Mouse (Mus musculus) midbrain, embryonic 16.5 days (tissue): ENCODE data around the gene Erich3. TPM values are rescaled to one million over a fixed set of nuclear protein-coding genes. Genes with fewer than 3 reads are reported as not detected.

Source experiments
- ATAC-seq: fragments of 200-750 bp; cut with Nextera tagmentation; 2 replicates; pipeline ENCODE4 v1.8.0; 2017; ENCODE audit warnings: moderate TSS enrichment
- H3K27ac ChIP-seq: fragments of 300-500 bp; sonication (generic); 2 replicates; pipeline ENCODE4 v1.5.1; 2014; ENCODE audit warnings: mild to moderate bottlenecking, low read length, mixed read lengths
- H3K27me3 ChIP-seq: fragments of 300-500 bp; sonication (generic); 2 replicates; pipeline ENCODE4 v1.6.1; 2014; ENCODE audit warnings: low read depth, low read length, mixed read lengths; ENCODE audit not compliant: control insufficient read depth, insufficient read depth
- H3K36me3 ChIP-seq: fragments of 300-500 bp; sonication (generic); 2 replicates; pipeline ENCODE4 v1.6.1; 2014; ENCODE audit warnings: mild to moderate bottlenecking, low read length, moderate library complexity, mixed read lengths; ENCODE audit not compliant: control insufficient read depth, insufficient read depth
- H3K4me1 ChIP-seq: fragments of 300-500 bp; sonication (generic); 2 replicates; pipeline ENCODE4 v1.6.1; 2014; ENCODE audit warnings: mild to moderate bottlenecking, low read length, mixed read lengths; ENCODE audit not compliant: control insufficient read depth, insufficient read depth
- H3K4me2 ChIP-seq: fragments of 300-500 bp; sonication (generic); 2 replicates; pipeline ENCODE4 v1.6.1; 2014; ENCODE audit warnings: mild to moderate bottlenecking, low read length, mixed read lengths
- H3K4me3 ChIP-seq: fragments of 300-500 bp; sonication (generic); 2 replicates; pipeline ENCODE4 v1.5.1; 2014; ENCODE audit warnings: low read depth, mild to moderate bottlenecking, low read length, moderate library complexity, mixed read lengths
- H3K9ac ChIP-seq: fragments of 300-500 bp; sonication (generic); 2 replicates; pipeline ENCODE4 v1.6.1; 2014; ENCODE audit warnings: low read depth, low read length, mixed read lengths
- H3K9me3 ChIP-seq: fragments of 300-500 bp; sonication (generic); replicated peaks from 2 replicates; pipeline ENCODE4 v1.6.1; 2014; ENCODE audit warnings: mild to moderate bottlenecking, low read length, mixed read lengths; ENCODE audit not compliant: control insufficient read depth, poor library complexity, severe bottlenecking
- WGBS: fragments of 180-500 bp; shearing (Covaris S2); extraction: QIAGEN DNeasy Blood & Tissue Kit; methylation state at CpG from one replicate; pipeline ENCODE4 v1.1.7; 2014; 5-methylcytosine and 5-hydroxymethylcytosine counted together
- polyA plus RNA-seq: library from polyadenylated mRNA; unstranded; fragments of >200 nt; fragmentation: Nextera tagmentation; extraction: Ambion mirVana; gene quantifications from 2 replicates; pipeline ENCODE4 v1.2.1, GENCODE M21; 2015

The Erich3 gene
- polyA plus RNA-seq, 1 experiment from 2014 or later: 3.3 TPM

DNA sequence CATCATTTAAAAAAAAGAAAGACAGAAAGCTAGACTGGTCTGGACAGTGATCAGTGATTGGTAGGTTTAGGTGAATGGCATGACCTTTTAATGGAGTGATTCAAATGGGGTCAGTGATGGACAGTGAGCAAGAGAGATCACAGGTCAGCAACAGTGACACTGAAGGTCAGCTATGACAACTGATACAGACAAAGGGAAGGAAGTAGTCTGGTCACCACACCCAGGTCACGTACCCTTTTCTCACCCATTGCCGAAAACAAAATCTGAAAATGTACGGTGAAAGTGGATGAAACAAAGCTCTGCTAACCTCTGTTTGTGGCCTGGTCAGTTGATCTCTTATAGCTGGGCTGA, 28.9 kb downstream of the Erich3 start:
- Histone ChIP-seq H3K27ac (no peak overlapping the region), H3K9me3 (no peaks in the 10 kb centered on the region), H3K4me2 (no peak overlapping the region), H3K4me1 (peaks cover 5% of the 10 kb centered on the region; the same call in 1 of the 2 replicates), H3K9ac (no peak overlapping the region), H3K4me3 (no peak overlapping the region), H3K36me3 (no peaks in the 10 kb centered on the region), H3K27me3 (no peaks in the 10 kb centered on the region)
- ATAC-seq: no peak
- 86% methylated on average over 3 of the region's 3 CpGs for WGBS

DNA sequence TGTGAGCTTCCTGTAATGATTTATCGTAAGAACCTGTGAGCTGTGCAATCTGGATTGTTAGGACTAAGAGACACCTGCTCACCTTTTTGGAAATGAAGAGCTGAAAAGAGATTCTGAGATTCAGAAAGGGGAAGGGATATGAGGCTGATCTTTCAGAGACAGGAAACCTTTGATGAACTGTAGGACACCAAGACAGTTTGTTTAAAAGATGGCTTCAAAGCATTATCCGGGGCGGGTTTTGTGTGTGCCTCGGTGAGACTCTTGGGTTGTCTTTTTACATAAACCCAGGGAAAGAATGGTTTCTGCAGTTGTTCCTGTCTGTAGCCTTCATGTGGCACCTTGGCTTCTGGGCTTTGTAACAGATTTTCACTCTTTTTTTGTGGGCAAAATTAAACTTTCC, 30.2 kb downstream of the Erich3 start:
- 74% methylated on average over 4 of the region's 4 CpGs for WGBS

DNA sequence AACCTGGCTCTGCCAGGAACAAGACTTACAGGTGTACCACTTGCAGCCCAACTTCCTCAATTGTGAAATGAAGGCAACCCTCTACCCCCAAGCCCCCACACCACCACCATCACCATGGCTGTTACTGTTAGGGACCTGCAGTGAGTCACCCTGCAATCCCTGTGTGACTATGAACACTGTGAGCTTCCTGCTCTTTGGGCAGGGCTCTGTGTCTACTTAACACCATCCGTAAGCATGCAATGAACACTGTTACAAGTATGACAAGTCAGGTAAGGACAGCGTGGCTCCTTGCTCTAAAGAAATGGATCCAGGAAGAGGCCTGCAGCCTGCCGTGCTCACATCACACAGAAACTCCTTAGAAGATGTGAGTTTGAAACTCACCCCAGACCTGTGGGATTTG, 33.0 kb downstream of the Erich3 start:
- no peaks in the 10 kb centered on the region for H3K36me3 ChIP-seq
- WGBS: 90% methylated on average over 3 of the region's 3 CpGs
- no peak overlapping the region for H3K9ac ChIP-seq

More for the DNA sequence above, 30.2 kb downstream of the Erich3 start:
- H3K9me3 ChIP-seq: no peaks in the 10 kb centered on the region
- no peaks in the 10 kb centered on the region for H3K36me3 ChIP-seq
- no peak overlapping the region for H3K4me2 ChIP-seq
- H3K27me3 ChIP-seq: no peaks in the 10 kb centered on the region
- H3K27ac ChIP-seq: no peak overlapping the region
- no peak overlapping the region for H3K4me3 ChIP-seq
- no peak for ATAC-seq
- no peak overlapping the region for H3K9ac ChIP-seq
- peaks cover 5% of the 10 kb centered on the region; the same call in 1 of the 2 replicates for H3K4me1 ChIP-seq

DNA sequence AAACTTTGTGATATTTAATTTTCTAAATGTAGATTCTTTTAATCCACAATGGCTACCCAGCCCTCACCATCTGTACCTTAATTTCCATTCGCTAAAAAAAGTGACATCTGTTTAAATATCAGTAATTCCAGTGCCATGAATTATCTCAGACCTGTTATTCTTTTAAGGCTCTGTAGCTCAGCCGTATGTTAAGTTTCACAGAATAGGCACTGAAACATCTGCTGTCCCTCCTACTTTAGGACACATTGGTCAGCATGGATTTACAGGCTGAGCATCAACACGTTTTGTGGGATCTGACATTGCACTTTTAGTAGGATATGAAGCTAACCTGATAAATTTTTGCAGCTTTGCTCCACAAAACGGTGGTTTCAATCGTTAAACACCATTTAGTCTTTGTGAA, 35.2 kb downstream of the Erich3 start:
- Histone ChIP-seq H3K27ac (no peak overlapping the region), H3K9ac (no peak overlapping the region), H3K9me3 (no peaks in the 10 kb centered on the region), H3K4me3 (no peak overlapping the region), H3K4me1 (peaks cover 5% of the 10 kb centered on the region; the same call in 1 of the 2 replicates), H3K4me2 (no peak overlapping the region), H3K27me3 (no peaks in the 10 kb centered on the region), H3K36me3 (no peaks in the 10 kb centered on the region)
- no peak for ATAC-seq
- WGBS: 64% methylated on average over 5 of the region's 5 CpGs

More for the DNA sequence above, 33.0 kb downstream of the Erich3 start:
- Histone ChIP-seq H3K4me1 (peaks cover 5% of the 10 kb centered on the region; the same call in 1 of the 2 replicates), H3K4me3 (no peak overlapping the region), H3K9me3 (no peaks in the 10 kb centered on the region), H3K4me2 (no peak overlapping the region), H3K27me3 (no peaks in the 10 kb centered on the region), H3K27ac (no peak overlapping the region)
- ATAC-seq: no peak

DNA sequence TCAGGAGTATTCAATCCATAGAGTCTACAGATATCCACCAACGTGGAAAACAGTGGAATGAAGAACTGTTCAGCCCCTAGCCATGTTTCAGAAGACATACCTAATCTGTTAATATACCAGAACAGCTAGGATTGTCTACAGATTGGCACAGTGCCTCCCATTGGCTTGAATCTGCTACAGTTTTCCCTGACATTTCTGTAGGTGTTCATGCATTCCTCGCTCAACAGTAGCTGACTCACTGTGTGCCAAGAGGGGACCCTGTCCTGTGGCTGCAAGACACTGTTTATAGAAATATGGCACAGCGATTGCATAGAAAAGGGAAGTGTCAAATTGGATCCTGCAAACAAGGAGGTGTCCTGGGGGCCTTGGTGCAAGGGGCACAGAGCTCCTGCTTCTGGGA, 36.6 kb downstream of the Erich3 start:
- WGBS: 87% methylated on average over 3 of the region's 3 CpGs
- no peak for ATAC-seq

DNA sequence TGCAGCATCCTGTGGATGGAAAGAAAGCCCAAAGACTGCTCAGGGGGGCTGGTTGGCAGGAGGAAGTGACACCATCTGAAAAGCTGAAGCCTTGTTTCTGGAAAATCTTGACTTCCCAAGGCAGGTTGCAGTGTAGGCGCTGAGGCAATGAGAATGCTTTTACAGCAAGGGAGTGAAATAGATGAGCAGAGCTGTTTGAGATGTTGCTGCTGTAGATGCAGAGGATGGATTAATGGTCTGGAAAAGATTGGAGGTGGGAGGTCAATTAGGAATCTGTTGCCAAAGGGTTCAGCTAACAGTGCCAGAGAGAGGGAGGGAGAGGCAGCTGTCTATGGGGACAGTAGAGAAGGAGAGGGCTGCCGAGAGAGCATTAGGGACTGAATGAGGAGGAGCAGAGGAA, 37.1 kb downstream of the Erich3 start:
- Histone ChIP-seq H3K4me3 (no peak overlapping the region), H3K27me3 (no peaks in the 10 kb centered on the region), H3K4me2 (no peak overlapping the region), H3K9ac (no peak overlapping the region), H3K27ac (no peak overlapping the region), H3K36me3 (no peaks in the 10 kb centered on the region), H3K9me3 (no peaks in the 10 kb centered on the region), H3K4me1 (no peaks in the 10 kb centered on the region)
- no peak for ATAC-seq
- 76% methylated on average over 2 of the region's 2 CpGs for WGBS

More for the DNA sequence above, 36.6 kb downstream of the Erich3 start:
- Histone ChIP-seq H3K36me3 (no peaks in the 10 kb centered on the region), H3K27ac (no peak overlapping the region), H3K4me3 (no peak overlapping the region), H3K4me1 (peaks cover 3% of the 10 kb centered on the region; the same call in 1 of the 2 replicates), H3K9ac (no peak overlapping the region), H3K4me2 (no peak overlapping the region), H3K27me3 (no peaks in the 10 kb centered on the region), H3K9me3 (no peaks in the 10 kb centered on the region)

DNA sequence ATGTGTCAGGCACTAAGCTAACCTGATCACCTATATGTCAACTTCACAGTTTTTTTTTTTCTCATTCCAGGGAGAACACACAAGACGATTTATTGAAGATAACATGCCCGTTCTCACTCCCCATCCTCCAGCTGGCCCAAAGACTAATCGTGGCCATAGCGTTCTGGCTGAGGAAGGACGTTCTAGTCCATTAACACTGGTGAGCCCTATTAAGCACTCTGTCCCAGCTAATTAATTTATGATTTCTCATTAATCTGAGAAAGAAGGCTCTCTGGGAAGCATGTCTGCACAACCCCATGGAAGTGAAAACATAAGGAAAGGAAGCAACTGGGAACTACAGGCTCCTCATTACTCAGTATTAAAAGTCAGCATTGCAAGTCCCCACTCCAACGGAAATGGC, 41.1 kb downstream of the Erich3 start:
- no peak for ATAC-seq
- Histone ChIP-seq H3K4me3 (no peak overlapping the region), H3K9me3 (no peaks in the 10 kb centered on the region), H3K27me3 (no peaks in the 10 kb centered on the region), H3K4me2 (no peak overlapping the region), H3K27ac (no peak overlapping the region), H3K4me1 (no peaks in the 10 kb centered on the region), H3K36me3 (no peaks in the 10 kb centered on the region), H3K9ac (no peak overlapping the region)
- WGBS: 82% methylated on average over 6 of the region's 6 CpGs

DNA sequence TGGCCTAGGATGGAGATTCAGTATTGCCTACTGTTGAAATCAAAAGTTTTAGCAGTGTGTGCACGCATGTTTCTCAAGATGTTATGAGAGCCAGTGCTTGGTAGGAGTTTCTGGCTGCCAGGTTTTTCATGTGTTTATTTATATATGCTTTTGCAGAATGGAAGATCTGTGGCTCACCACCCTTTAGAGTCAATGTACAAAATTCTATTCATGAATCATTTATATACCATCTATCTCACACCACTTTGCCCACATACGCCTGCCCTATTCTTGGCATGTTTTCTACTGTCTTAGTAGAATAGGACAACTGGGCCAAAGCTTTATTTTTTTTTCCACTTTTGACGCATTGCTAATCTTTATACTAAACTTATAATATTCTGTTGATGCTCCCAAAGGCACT, 44.5 kb downstream of the Erich3 start:
- no peak overlapping the region for H3K9ac ChIP-seq
- 91% methylated on average over 3 of the region's 3 CpGs for WGBS
- H3K4me1 ChIP-seq: no peaks in the 10 kb centered on the region
- no peak for ATAC-seq
- H3K9me3 ChIP-seq: no peaks in the 10 kb centered on the region
- no peak overlapping the region for H3K27ac ChIP-seq
- H3K27me3 ChIP-seq: no peaks in the 10 kb centered on the region
- H3K4me3 ChIP-seq: no peak overlapping the region
- H3K36me3 ChIP-seq: no peaks in the 10 kb centered on the region
- H3K4me2 ChIP-seq: no peak overlapping the region

DNA sequence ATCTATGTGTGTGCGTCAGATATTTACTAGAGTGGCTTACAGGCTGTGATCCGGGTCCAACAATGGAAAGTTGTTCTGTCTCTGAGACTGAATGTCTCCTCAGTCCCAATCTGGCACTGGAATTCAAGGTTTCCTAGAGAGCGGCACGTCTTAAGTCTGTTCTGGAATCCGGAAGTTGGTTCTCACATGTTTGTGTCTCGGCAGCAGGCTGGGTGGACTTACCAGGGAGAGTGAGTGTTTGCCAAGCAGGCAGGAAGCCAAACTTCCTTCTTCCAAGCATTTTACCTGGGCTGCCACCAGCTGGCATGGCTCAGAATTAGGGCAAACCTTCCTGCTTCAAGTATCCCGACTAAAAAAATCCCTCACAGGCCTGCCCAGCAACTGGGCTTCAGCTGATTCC, 59.5 kb downstream of the Erich3 start:
- Histone ChIP-seq H3K4me1 (no peaks in the 10 kb centered on the region), H3K4me2 (no peak overlapping the region), H3K27me3 (no peaks in the 10 kb centered on the region), H3K9ac (no peak overlapping the region), H3K9me3 (no peaks in the 10 kb centered on the region), H3K36me3 (no peaks in the 10 kb centered on the region), H3K4me3 (no peak overlapping the region), H3K27ac (no peak overlapping the region)
- 84% methylated on average over 7 of the region's 7 CpGs for WGBS
- no peak for ATAC-seq

DNA sequence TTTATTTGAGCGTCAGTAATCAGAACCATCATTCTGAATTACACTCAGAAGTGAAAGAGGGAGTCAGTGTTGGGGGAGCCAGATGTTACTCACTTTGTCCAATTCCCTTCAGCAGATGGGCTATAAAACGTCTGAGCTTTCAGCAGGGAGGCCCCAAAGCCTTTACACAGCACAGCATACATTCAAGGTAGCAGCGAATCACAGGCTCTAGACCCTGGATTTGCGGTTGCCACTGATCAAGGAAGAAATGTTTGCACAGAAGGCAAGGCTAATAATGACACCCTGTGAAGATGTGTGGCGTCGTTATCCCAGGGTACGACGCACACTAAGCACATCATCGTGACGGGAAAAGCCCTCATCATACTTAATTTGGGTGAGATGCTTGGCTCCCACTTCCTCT, 67.8 kb downstream of the Erich3 start:
- no peak for ATAC-seq
- WGBS: 68% methylated on average over 10 of the region's 10 CpGs
- H3K4me1 ChIP-seq: no peaks in the 10 kb centered on the region

More for the DNA sequence above, 67.8 kb downstream of the Erich3 start:
- H3K9ac ChIP-seq: no peak overlapping the region
- H3K4me2 ChIP-seq: no peak overlapping the region
- H3K27ac ChIP-seq: no peak overlapping the region
- H3K9me3 ChIP-seq: no peaks in the 10 kb centered on the region
- no peaks in the 10 kb centered on the region for H3K36me3 ChIP-seq
- H3K4me3 ChIP-seq: no peak overlapping the region
- H3K27me3 ChIP-seq: no peaks in the 10 kb centered on the region
